Mouse (Mus musculus): ENCODE measurements around the gene Rnf40.

Rnf40 gene

GRCm38 (mm10) chr7:127649206-127649605 is 60.6 kb downstream of the Rnf40 start:
- DNase-seq (ENCODE audit: low read depth, low spot score) = no peak

- no peak for DNase-seq (ENCODE audit: low read depth, low spot score)
These were observed 63.1 kb downstream of the Rnf40 start for GRCm38 (mm10) chr7:127651624-127652023.

DNA sequence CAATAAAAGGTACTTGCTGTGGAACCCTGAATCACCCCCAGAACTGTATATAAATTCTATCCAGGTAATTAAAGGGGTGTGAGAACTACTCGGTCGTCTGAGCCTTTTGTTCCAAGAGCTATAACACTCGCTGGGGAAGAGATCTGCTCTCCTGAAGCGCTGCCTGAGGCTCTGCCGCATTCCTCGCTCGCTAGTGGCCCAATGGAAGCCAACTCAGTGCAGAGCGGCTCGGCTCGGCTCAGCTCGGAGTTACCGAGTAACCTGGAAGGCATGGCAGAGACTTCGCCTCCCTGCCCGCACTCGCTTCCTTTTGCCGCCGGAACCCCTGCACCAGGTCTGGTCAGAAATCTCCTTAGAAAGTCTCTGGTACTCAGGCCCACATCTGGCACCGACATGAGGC is 63.5 kb downstream of the Rnf40 start:
- DNase-seq (ENCODE audit: low read depth, low spot score) = peak; percentile 18

- DNase-seq (ENCODE audit: low read depth, low spot score) = no peak
These were observed 65.8 kb downstream of the Rnf40 start for GRCm38 (mm10) chr7:127654318-127654717.

Data from mesoderm, embryonic 11.5 days (tissue).